Mouse (Mus musculus): ENCODE measurements around the gene Nfix.
A peak's percentile ranks its signal among the peaks of the same experiment; 100 is the strongest.

GRCm38 (mm10) chr8:84799999-84800831 is at the start of gene Nfix:
- TF ChIP-seq POLR2AphosphoS2 (IDR thresholded peaks at IDR 0.05; ENCODE audit: insufficient read length, low read depth) = peak; percentile 36
- TF ChIP-seq MAX (IDR thresholded peaks at IDR 0.05; ENCODE audit: low read depth) = no peak
- TF ChIP-seq USF1 (IDR thresholded peaks at IDR 0.05; ENCODE audit: low read depth) = no peak
- TF ChIP-seq POLR2A (IDR thresholded peaks at IDR 0.05; ENCODE audit: insufficient read length, low read depth) = peak; percentile 64
- peak in 1 of 3 experiments; percentile 61 for TF ChIP-seq MYOD1 (IDR thresholded peaks at IDR 0.05; ENCODE audit: control insufficient read depth in 1 of 3, insufficient read length in 2 of 3, low read depth in 2 of 3)
- TF ChIP-seq SRF (IDR thresholded peaks at IDR 0.05; ENCODE audit: control insufficient read depth, insufficient read length, low read depth) = no peak
- TF ChIP-seq E2F4 (IDR thresholded peaks at IDR 0.05; ENCODE audit: insufficient read depth) = no peak
- no peak for TF ChIP-seq CEBPB (IDR thresholded peaks at IDR 0.05; ENCODE audit: insufficient read depth, poor library complexity, severe bottlenecking)
- TF ChIP-seq MYOG (IDR thresholded peaks at IDR 0.05; ENCODE audit: control insufficient read depth in 1 of 3, insufficient read depth in 1 of 3, insufficient read length in 2 of 3, low read depth in 2 of 3) = peak in 2 of 3 experiments; percentile 49 to 63
- peak; percentile 13 for TF ChIP-seq TCF3 (IDR thresholded peaks at IDR 0.05; ENCODE audit: insufficient read length, low read depth)
- TF ChIP-seq TCF12 (IDR thresholded peaks at IDR 0.05; ENCODE audit: insufficient read depth, poor library complexity, severe bottlenecking) = no peak

All from myocyte (in vitro differentiated cells).